Mouse (Mus musculus): ENCODE results near the gene Med15.

Gene Med15

GRCm38 (mm10) chr16:17649925-17650605, 82.6 kb downstream of the Med15 start:
- DNase-seq (ENCODE audit: extremely low spot score, low spot score) = no peak

DNA sequence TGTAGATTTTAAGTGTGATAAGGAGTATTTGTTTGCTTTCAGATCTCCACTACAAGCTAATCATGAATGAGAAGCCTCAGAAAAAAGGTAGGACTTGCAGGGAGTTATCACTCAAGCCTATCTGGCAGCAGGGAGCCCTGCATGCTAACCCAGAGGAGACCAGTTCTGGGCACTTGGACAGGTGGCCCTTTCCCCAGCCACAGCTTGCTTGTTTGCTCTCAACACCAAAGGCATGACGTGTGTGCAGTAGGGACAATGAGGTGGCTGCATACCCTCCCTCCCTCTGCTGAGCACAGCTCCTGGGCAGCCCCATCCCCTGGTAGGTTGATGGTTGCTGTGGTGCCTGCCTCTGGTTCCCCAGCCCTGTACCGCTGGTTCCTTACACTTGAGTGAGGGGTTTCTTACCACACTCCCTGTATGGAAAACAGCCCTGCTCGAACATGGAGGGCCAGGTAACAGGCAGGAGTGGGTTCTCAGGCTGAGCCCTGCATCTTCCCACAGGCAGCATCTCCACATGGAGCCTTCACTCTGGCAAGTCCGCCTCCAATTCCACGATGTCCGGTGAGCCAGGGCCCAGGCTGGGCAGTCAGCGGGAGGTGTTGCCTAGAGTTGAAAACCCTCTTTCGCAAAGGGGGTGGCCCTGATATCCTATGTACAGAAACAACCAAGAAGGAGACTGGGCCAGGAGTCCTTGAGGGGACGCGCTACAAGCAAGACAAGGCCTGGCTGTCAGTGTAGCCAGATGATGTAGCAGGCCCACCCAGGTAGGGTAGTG, 84.9 kb downstream of the Med15 start:
- no peak for DNase-seq (ENCODE audit: extremely low spot score, low spot score)

GRCm38 (mm10) chr16:17647156-17647555, 85.5 kb downstream of the Med15 start:
- no peak for DNase-seq (ENCODE audit: extremely low spot score, low spot score)

DNA sequence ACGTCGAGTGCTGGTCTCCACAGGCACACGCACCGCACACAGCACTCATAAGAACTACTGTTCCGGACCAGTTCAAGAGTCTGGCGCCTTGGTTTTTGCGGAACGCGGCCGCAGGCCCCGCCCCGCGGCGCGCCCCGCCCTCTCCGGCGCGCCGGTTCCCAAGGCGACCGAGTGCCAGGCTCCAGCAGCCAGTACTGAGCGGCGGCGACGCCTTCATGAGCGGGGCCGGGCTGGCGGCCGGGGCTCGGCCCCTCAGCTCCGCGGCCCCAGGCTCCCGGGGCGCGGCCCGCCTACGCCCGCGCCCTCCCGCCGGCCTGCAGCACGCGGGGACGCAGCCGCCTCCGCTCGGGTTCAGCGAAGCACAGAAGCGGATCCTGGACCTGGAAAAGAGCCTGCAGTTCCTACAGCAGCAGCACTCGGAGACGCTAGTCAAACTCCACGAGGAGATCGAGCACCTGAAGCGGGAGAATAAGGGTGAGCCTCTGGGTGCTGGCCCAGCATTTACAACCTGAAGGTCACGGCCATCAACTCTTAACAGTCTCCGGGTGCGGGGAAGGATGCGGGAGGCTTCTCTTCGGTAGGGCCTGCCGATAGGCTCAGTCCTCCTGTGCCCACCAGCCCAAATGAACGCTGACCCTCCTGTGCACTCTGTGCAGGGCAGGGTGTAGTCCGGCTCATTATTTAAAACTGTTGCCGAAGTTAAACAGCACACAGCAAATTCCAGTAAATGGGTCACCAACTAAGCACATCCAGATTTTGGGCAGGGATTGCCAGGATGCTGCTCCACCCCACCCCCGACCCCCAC, 86.2 kb downstream of the Med15 start, which contains the start of gene Ccdc74a:
Gene Ccdc74a (plus strand): TSS at position 161 of the 805 bp plus-strand sequence.
- peak; percentile 82 for DNase-seq (ENCODE audit: extremely low spot score, low spot score)

DNA sequence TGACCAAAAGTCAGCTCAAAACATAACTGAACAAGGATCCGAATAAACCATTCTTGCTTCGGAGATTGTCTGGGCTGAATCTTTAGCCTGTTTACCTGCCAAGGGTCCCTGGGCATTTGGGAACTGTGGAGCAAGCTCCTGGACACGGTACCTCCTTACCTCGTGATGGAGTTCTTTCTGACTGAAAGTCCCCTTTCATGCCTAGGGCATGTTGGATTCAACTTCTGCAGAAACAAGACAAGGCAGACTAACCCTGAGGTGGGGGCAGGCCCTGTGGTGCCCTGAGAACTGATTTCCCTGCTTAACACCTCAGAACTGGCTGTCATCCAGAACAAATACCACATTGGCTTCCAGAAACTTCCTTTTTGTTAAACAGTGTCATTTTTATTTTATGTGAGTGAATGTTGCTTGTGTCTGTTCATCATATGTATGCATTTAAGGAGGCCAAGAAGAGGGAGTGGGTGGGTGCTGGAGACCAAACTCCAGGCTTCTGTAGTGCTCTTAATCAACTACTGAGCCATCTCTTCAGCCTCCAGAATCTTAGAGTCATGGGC, 89.2 kb downstream of the Med15 start:
- DNase-seq (ENCODE audit: extremely low spot score, low spot score) = no peak

DNA sequence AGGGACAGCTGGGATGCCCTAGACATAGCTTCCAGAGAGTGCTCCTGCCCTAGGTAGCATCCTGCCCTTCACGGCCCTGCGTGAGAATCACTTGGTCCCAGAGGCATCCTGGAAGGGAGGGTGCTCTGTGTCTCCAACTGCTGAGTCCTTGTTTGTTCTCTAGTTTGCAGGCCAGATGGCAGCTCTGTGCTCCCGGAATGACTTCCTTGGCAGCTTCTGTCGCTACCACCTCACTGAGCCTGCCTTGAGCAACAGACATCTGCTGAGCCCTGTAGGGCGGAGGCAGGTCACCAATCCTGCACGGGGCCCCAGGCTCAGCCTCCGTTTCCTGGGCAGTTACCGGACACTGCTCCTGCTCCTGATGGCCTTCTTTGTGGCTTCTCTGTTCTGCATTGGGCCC, 90.4 kb downstream of the Med15 start:
- DNase-seq (ENCODE audit: extremely low spot score, low spot score) = no peak

DNA sequence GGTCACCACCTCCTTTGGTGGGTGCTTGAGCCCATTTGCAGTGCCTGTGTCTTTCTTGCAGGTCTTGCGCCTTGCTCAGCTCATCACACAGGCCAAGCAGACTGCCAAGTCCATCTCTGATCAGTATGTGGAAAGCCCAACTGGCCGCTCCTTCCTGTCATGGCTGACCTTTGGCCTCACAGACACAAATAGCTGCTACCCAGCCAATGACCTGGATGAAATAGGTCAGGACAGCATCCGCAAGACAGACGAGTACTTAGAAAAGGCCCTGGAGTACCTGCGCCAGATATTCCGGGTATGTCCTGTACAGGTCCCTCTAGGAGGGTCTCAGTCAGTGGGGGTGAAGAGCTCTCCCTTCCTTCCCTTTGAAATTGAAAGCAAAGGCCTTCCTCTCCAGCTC, 91.4 kb downstream of the Med15 start:
- DNase-seq (ENCODE audit: extremely low spot score, low spot score) = no peak

DNA sequence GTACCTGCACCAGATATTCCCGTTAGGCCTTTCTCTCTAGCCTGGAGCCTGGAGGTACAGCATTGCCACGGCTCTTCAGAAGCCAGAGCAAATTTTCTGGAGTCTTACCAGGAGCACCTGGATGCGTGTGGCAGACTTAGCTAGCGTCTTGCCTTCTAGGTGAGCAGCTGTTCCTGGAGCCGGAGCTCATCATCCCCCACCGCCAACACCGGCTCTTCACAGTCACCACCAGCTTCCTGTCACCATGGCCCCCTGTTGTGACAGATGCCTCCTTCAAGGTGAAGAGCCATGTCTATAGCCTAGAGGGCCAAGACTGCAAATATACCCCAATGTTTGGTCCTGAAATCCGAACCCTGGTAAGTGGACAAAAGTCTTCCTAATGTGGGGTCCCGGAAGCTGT, 92.0 kb downstream of the Med15 start:
- DNase-seq (ENCODE audit: extremely low spot score, low spot score) = no peak

DNA sequence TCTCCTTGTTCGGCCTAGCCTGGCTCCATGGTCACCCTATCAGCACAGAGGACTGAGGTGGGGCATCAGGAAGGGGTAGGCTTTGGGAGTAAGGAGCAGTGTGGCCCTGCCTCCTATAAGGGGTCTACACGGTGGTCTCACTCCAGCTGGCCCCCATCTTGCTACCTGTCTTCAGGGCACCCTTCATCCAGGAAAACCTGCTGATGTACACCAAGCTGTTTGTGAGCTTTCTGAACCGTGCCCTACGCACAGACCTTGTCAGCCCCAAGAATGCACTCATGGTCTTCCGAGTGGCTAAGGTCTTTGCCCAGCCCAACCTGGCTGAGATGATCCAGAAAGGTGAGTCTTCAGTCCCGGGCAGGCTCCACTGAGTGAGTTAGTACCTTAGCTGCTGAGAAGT, 92.7 kb downstream of the Med15 start:
- DNase-seq (ENCODE audit: extremely low spot score, low spot score) = no peak

- no peak for DNase-seq (ENCODE audit: extremely low spot score, low spot score)
These were observed 93.6 kb downstream of the Med15 start for GRCm38 (mm10) chr16:17639081-17639480.

GRCm38 (mm10) chr16:17638036-17638628, 94.6 kb downstream of the Med15 start:
- no peak for DNase-seq (ENCODE audit: extremely low spot score, low spot score)

DNA sequence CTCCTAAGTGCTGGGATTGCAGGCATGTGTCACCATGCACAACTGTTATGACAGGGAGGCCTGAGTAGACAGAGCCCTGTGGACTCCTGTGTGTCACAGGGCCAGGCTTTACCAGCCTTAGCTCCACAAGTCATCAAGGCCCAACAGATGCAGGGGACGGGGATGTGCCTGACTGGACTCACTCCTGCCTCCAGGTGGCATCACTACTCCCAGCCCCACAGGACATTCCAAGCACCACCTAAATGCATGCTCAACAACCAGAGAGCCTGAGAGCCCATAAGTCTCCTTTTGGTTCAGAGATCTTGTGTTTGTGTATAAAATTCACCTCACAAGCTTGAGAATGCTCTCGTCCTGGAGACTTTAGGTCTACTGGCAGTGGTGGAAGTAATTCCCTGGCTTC, 95.1 kb downstream of the Med15 start:
- no peak for DNase-seq (ENCODE audit: extremely low spot score, low spot score)

DNA sequence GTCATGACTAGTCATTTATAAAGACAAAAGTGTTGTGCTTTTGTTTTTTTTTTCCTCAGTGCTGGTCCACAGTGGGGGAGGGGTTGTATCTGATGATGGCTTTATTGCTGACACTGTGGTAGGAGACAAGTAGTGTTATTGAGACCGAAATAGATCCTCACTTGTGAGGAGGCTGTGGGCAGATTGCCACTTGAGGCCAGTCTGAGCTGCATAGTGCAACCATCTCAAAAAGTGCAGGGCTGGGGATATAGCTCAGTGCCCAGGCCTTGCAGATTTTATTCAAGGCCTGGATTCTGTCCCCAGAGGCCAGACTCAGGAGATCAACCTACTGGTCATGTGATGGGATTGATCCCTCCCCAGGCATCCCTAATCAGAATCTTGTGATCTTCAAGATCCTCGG, 95.8 kb downstream of the Med15 start:
- no peak for DNase-seq (ENCODE audit: extremely low spot score, low spot score)

- no peak for DNase-seq (ENCODE audit: extremely low spot score, low spot score)
These were observed 99.1 kb downstream of the Med15 start for GRCm38 (mm10) chr16:17633481-17634181.

- DNase-seq (ENCODE audit: extremely low spot score, low spot score) = no peak
These were observed 100.1 kb downstream of the Med15 start for GRCm38 (mm10) chr16:17632580-17632979.

GRCm38 (mm10) chr16:17626269-17626555, 106.5 kb downstream of the Med15 start:
- no peak for DNase-seq (ENCODE audit: extremely low spot score, low spot score)

- DNase-seq (ENCODE audit: extremely low spot score, low spot score) = no peak
These were observed 107.0 kb downstream of the Med15 start for GRCm38 (mm10) chr16:17625488-17626268.

GRCm38 (mm10) chr16:17621936-17622335, 110.8 kb downstream of the Med15 start:
- DNase-seq (ENCODE audit: extremely low spot score, low spot score) = no peak

GRCm38 (mm10) chr16:17619198-17620105, 113.2 kb downstream of the Med15 start, which contains the start of gene Smpd4:
Smpd4 (plus strand) TSS chr16:17619354.
- DNase-seq (ENCODE audit: extremely low spot score, low spot score) = peak; percentile 99
